Mouse (Mus musculus): ENCODE data around the gene Ppt1. TPM values are rescaled to one million over a fixed set of nuclear protein-coding genes. Genes with fewer than 3 reads are reported as not detected.

Gene Ppt1
- polyA plus RNA-seq, 1 experiment from 2014 or later: 91.8 TPM

- Histone ChIP-seq H3K4me3 (ENCODE audit: low read depth, low read length) (no peak overlapping the region), H3K4me1 (ENCODE audit: control insufficient read depth, insufficient read depth, low read length) (peaks cover 29% of the 10 kb centered on the region), H3K9ac (ENCODE audit: low read depth, low read length) (no peak overlapping the region), H3K27ac (ENCODE audit: low read length) (peak overlapping the region; percentile 98), H3K36me3 (ENCODE audit: control insufficient read depth, insufficient read depth, low read length) (no peaks in the 10 kb centered on the region), H3K27me3 (ENCODE audit: control insufficient read depth, insufficient read depth, low read depth, low read length) (no peaks in the 10 kb centered on the region), H3K9me3 (replicated peaks; ENCODE audit: control insufficient read depth, low read length, poor library complexity, severe bottlenecking) (no peaks in the 10 kb centered on the region), H3K4me2 (ENCODE audit: low read length) (peak overlapping the region; percentile 71)
- no peak for ATAC-seq
- WGBS: 76% methylated on average over 2 of the region's 2 CpGs
These were observed 51.3 kb downstream of the Ppt1 start for GRCm38 (mm10) chr4:122887336-122887735.

GRCm38 (mm10) chr4:122890881-122891481 is 54.9 kb downstream of the Ppt1 start:
- H3K36me3 ChIP-seq (ENCODE audit: control insufficient read depth, insufficient read depth, low read length): no peaks in the 10 kb centered on the region
- H3K4me1 ChIP-seq (ENCODE audit: control insufficient read depth, insufficient read depth, low read length): peaks cover 5% of the 10 kb centered on the region; the same call in 1 of the 2 replicates
- no peaks in the 10 kb centered on the region for H3K27me3 ChIP-seq (ENCODE audit: control insufficient read depth, insufficient read depth, low read depth, low read length)
- H3K9ac ChIP-seq (ENCODE audit: low read depth, low read length): no peak overlapping the region; the same call in 1 of the 2 replicates
- H3K9me3 ChIP-seq (replicated peaks; ENCODE audit: control insufficient read depth, low read length, poor library complexity, severe bottlenecking): no peaks in the 10 kb centered on the region
- WGBS: 5% methylated on average over 3 of the region's 3 CpGs
- H3K4me2 ChIP-seq (ENCODE audit: low read length): no peak overlapping the region
- no peak overlapping the region for H3K4me3 ChIP-seq (ENCODE audit: low read depth, low read length)
- peak; percentile 22; the same call in 1 of the 2 replicates for ATAC-seq
- peak overlapping the region; percentile 44; the same call in 1 of the 2 replicates for H3K27ac ChIP-seq (ENCODE audit: low read length)

DNA sequence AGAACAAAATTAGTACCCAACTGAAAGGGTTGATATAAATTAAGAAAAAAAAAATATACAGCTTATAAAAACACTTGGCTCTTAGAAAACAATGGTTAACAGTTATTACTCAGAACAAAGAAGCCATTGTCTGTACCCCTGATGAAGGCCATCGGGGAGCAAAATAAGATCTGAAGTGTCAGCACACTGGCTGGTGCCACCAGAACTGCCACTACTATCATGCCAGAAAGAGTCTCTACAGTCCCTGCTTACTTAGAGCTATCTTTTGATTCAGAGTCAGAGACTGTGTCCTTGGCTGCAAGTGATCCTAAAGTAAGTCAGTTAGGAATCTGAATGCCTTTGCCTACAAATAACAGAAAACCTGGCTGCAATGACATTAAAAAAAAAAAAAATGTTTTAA is 55.6 kb downstream of the Ppt1 start:
- 36% methylated on average over 1 of the region's 1 CpGs for WGBS
- H3K4me2 ChIP-seq (ENCODE audit: low read length): no peak overlapping the region
- H3K27me3 ChIP-seq (ENCODE audit: control insufficient read depth, insufficient read depth, low read depth, low read length): no peaks in the 10 kb centered on the region
- H3K4me3 ChIP-seq (ENCODE audit: low read depth, low read length): no peak overlapping the region
- peak overlapping the region; percentile 43; the same call in 1 of the 2 replicates for H3K27ac ChIP-seq (ENCODE audit: low read length)
- no peaks in the 10 kb centered on the region for H3K9me3 ChIP-seq (replicated peaks; ENCODE audit: control insufficient read depth, low read length, poor library complexity, severe bottlenecking)
- H3K36me3 ChIP-seq (ENCODE audit: control insufficient read depth, insufficient read depth, low read length): no peaks in the 10 kb centered on the region
- no peak overlapping the region for H3K9ac ChIP-seq (ENCODE audit: low read depth, low read length)
- no peak for ATAC-seq
- H3K4me1 ChIP-seq (ENCODE audit: control insufficient read depth, insufficient read depth, low read length): peaks cover 5% of the 10 kb centered on the region; the same call in 1 of the 2 replicates

DNA sequence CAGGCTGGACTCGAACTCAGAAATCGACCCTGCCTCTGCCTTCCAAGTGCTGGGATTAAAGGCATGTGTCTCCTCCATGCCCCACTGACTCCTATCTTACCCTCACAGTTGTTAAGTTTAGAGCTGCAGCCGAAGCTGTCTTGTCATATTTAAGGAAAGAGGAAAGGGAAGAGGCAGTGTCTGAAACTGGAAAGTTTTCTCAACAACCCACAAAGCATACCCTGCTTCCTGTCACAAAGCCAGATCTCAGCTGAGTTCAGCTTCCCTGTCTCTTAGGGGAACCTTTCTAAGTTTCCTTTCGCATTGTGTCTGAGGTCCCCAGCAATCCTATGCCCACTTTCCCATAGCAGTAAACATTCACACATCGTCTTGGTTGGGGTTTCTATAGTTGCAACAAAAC is 56.1 kb downstream of the Ppt1 start:
- ATAC-seq: no peak
- 73% methylated on average over 5 of the region's 5 CpGs for WGBS
- H3K4me3 ChIP-seq (ENCODE audit: low read depth, low read length): no peak overlapping the region
- H3K27ac ChIP-seq (ENCODE audit: low read length): no peak overlapping the region
- no peak overlapping the region for H3K9ac ChIP-seq (ENCODE audit: low read depth, low read length)
- no peaks in the 10 kb centered on the region for H3K27me3 ChIP-seq (ENCODE audit: control insufficient read depth, insufficient read depth, low read depth, low read length)
- H3K4me2 ChIP-seq (ENCODE audit: low read length): no peak overlapping the region
- H3K36me3 ChIP-seq (ENCODE audit: control insufficient read depth, insufficient read depth, low read length): no peaks in the 10 kb centered on the region
- H3K4me1 ChIP-seq (ENCODE audit: control insufficient read depth, insufficient read depth, low read length): peaks cover 2% of the 10 kb centered on the region; the same call in 1 of the 2 replicates
- H3K9me3 ChIP-seq (replicated peaks; ENCODE audit: control insufficient read depth, low read length, poor library complexity, severe bottlenecking): no peaks in the 10 kb centered on the region

DNA sequence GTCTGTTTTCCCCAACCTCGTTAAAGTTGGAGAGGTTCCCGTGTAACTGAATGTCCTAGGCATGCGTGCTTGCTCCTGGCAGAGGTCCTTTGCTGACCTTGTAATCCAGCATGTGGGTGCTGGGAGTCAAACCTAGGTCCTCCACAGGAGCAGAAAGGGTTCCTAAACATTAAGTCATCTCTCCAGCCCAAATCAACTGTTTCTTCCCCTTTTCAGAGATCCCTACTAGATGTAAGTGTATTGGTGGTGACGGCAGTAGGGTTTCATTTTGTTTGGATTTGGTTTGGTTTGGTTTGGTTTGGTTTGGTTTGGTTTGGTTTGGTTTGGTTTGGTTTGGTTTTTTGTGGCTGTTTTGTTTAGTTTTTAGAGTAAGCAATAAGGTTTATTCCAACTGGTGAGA is 61.7 kb downstream of the Ppt1 start:
- no peak overlapping the region for H3K27ac ChIP-seq (ENCODE audit: low read length)
- WGBS: 88% methylated on average over 4 of the region's 4 CpGs
- no peak for ATAC-seq

GRCm38 (mm10) chr4:122898313-122898712 is 62.3 kb downstream of the Ppt1 start:
- H3K27ac ChIP-seq (ENCODE audit: low read length): no peak overlapping the region
- ATAC-seq: 0 out of 2 replicates have a peak, but pooled peaks have one; percentile 28
- H3K4me3 ChIP-seq (ENCODE audit: low read depth, low read length): no peak overlapping the region
- 21% methylated on average over 5 of the region's 5 CpGs for WGBS
- H3K9ac ChIP-seq (ENCODE audit: low read depth, low read length): no peak overlapping the region
- H3K4me2 ChIP-seq (ENCODE audit: low read length): no peak overlapping the region
- H3K9me3 ChIP-seq (replicated peaks; ENCODE audit: control insufficient read depth, low read length, poor library complexity, severe bottlenecking): no peaks in the 10 kb centered on the region
- H3K36me3 ChIP-seq (ENCODE audit: control insufficient read depth, insufficient read depth, low read length): no peaks in the 10 kb centered on the region
- H3K27me3 ChIP-seq (ENCODE audit: control insufficient read depth, insufficient read depth, low read depth, low read length): no peaks in the 10 kb centered on the region
- no peaks in the 10 kb centered on the region for H3K4me1 ChIP-seq (ENCODE audit: control insufficient read depth, insufficient read depth, low read length)

More for the DNA sequence above, 61.7 kb downstream of the Ppt1 start:
- Histone ChIP-seq H3K4me1 (ENCODE audit: control insufficient read depth, insufficient read depth, low read length) (no peaks in the 10 kb centered on the region), H3K27me3 (ENCODE audit: control insufficient read depth, insufficient read depth, low read depth, low read length) (no peaks in the 10 kb centered on the region), H3K9ac (ENCODE audit: low read depth, low read length) (no peak overlapping the region), H3K4me3 (ENCODE audit: low read depth, low read length) (no peak overlapping the region), H3K4me2 (ENCODE audit: low read length) (no peak overlapping the region), H3K36me3 (ENCODE audit: control insufficient read depth, insufficient read depth, low read length) (no peaks in the 10 kb centered on the region), H3K9me3 (replicated peaks; ENCODE audit: control insufficient read depth, low read length, poor library complexity, severe bottlenecking) (no peaks in the 10 kb centered on the region)

GRCm38 (mm10) chr4:122902156-122902555 is 66.1 kb downstream of the Ppt1 start:
- WGBS: 35% methylated on average over 6 of the region's 6 CpGs
- ATAC-seq: no peak
- no peak overlapping the region for H3K4me2 ChIP-seq (ENCODE audit: low read length)
- no peak overlapping the region for H3K4me3 ChIP-seq (ENCODE audit: low read depth, low read length)
- H3K27me3 ChIP-seq (ENCODE audit: control insufficient read depth, insufficient read depth, low read depth, low read length): no peaks in the 10 kb centered on the region
- H3K27ac ChIP-seq (ENCODE audit: low read length): no peak overlapping the region
- H3K9me3 ChIP-seq (replicated peaks; ENCODE audit: control insufficient read depth, low read length, poor library complexity, severe bottlenecking): no peaks in the 10 kb centered on the region
- H3K36me3 ChIP-seq (ENCODE audit: control insufficient read depth, insufficient read depth, low read length): no peaks in the 10 kb centered on the region
- H3K9ac ChIP-seq (ENCODE audit: low read depth, low read length): no peak overlapping the region
- H3K4me1 ChIP-seq (ENCODE audit: control insufficient read depth, insufficient read depth, low read length): no peaks in the 10 kb centered on the region

- peaks cover 1% of the 10 kb centered on the region; the same call in 1 of the 2 replicates for H3K4me1 ChIP-seq (ENCODE audit: control insufficient read depth, insufficient read depth, low read length)
- H3K27ac ChIP-seq (ENCODE audit: low read length): no peak overlapping the region
- H3K9ac ChIP-seq (ENCODE audit: low read depth, low read length): no peak overlapping the region
- H3K4me2 ChIP-seq (ENCODE audit: low read length): no peak overlapping the region
- H3K27me3 ChIP-seq (ENCODE audit: control insufficient read depth, insufficient read depth, low read depth, low read length): no peaks in the 10 kb centered on the region
- no peaks in the 10 kb centered on the region for H3K9me3 ChIP-seq (replicated peaks; ENCODE audit: control insufficient read depth, low read length, poor library complexity, severe bottlenecking)
- ATAC-seq: no peak
- H3K36me3 ChIP-seq (ENCODE audit: control insufficient read depth, insufficient read depth, low read length): no peaks in the 10 kb centered on the region
- no peak overlapping the region for H3K4me3 ChIP-seq (ENCODE audit: low read depth, low read length)
- WGBS: 95% methylated on average over 3 of the region's 3 CpGs
These were observed 67.7 kb downstream of the Ppt1 start for GRCm38 (mm10) chr4:122903709-122904108.

DNA sequence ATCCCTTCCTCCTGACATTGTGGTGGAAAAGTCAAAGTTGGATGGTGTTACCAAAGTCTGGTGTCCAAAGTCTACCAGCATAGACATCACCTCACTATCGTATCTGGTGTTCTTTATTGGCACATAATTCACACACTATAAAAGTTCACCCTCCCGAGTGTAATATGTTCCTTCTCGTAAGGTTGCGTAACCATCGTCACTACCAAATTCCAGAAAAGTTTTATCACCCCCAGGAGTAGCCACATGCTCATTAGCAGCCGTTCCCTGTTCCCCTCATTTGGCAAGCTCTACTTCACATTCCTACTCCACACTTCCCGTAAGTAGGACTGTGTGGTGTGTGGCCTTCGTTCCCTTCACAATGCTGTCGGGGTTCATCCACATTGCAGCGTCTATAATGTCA is 69.3 kb downstream of the Ppt1 start:
- no peak overlapping the region for H3K4me2 ChIP-seq (ENCODE audit: low read length)
- no peak for ATAC-seq
- WGBS: 92% methylated on average over 10 of the region's 10 CpGs
- peaks cover 6% of the 10 kb centered on the region; the same call in 1 of the 2 replicates for H3K4me1 ChIP-seq (ENCODE audit: control insufficient read depth, insufficient read depth, low read length)
- H3K9me3 ChIP-seq (replicated peaks; ENCODE audit: control insufficient read depth, low read length, poor library complexity, severe bottlenecking): no peaks in the 10 kb centered on the region
- no peaks in the 10 kb centered on the region for H3K36me3 ChIP-seq (ENCODE audit: control insufficient read depth, insufficient read depth, low read length)
- H3K9ac ChIP-seq (ENCODE audit: low read depth, low read length): no peak overlapping the region
- no peak overlapping the region for H3K27ac ChIP-seq (ENCODE audit: low read length)
- no peak overlapping the region for H3K4me3 ChIP-seq (ENCODE audit: low read depth, low read length)
- H3K27me3 ChIP-seq (ENCODE audit: control insufficient read depth, insufficient read depth, low read depth, low read length): no peaks in the 10 kb centered on the region

Measured in midbrain, embryonic 16.5 days (tissue).